Mouse (Mus musculus): ENCODE measurements at regions not wholly inside any gene's neighbourhood (a gene's known extent, or its start where the extent isn't known, plus 50 kb on each side); places are given as distances from the start of the nearest gene placed in this dataset.

DNA sequence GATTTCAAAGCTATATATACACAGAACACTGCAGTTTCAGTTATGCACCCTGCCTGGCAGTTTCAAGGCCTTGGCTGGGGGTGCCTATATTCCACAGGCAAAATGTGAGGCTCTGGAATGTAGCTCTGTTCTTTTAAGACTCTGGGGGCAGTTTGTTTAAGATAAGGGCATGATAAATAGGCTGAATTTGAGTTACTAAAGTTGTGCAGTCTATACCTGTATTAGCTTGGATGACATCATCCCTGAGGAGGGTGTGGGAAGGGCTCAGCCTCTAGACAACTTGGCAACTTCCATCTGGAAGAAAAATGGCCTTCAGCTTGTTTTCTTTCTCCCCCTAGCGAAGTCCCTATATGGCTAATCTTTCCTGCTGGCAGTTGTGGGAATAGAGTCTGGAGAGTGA, 105.1 kb downstream of the Gm10604 start:
- TF ChIP-seq POLR2A (IDR thresholded peaks at IDR 0.05; ENCODE audit: borderline replicate concordance, insufficient read depth, low read length) (no peak), CTCF (IDR thresholded peaks at IDR 0.05; ENCODE audit: borderline replicate concordance, insufficient read depth, low read depth, low read length) (no peak)

All from cerebellum, adult 2 months (tissue).